Mouse (Mus musculus) left cerebral cortex, adult 9 months (tissue): ENCODE measurements around the gene Nupr1.

Source experiments
- DNase-seq, 2 experiments: peaks; one replicate each; pipeline ENCODE4 v3.0.0; 2022; ENCODE audit warnings: low spot score in 2 of 2

The Nupr1 gene

DNA sequence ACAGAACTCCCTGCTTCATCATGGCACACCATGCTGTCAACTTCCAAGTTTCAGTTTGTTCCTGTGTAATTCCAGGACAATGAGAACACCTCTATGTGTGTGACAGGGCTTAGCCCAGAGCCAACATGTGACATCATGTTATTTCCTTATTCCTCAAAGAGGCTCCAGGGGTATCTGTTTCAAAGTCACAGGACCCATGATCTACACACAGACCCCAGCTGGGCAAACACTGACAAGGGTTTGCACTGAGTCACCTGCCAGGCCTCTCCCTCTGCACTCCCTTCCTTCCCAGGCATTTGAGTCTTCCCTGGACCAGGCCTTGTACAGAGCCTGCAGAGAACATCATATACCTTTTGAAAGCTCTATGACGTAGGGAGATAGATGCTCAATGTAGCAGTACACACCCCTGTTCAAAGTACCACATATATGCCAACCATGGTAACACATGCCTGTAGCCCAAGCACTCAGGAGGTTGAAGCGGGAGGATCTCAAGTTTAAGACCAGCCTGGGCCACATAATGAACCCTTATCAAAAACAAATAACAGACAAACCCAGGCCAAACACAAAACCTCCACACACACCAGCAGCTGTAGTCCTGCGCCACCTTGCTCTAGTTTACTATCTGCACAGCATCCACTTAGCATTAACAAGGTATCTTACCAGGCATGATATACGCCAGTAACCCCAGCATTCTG, at the start of gene Nupr1:
Nupr1 (minus strand) TSS at position 38 of the 695 bp plus-strand sequence.
- DNase-seq = no peak

DNA sequence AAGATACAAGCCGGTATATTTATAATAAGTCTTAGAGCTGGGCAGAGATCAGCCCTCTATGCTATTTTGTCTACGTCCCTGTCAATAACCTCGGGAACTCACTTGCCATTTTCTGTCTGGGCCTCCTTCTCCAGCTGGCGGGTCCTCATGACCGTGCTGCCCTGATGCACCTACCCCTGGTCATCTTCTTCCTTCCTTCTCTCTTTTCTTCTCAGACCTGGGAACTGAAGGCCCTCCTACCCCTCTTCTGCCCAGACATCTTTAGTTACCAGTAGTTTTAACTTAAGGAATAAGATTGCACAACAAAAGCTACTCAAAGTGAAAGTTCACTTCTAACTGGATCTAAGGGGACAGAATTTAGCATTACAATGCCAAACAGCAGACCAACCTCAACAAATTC, 49.0 kb upstream of the Nupr1 start:
- DNase-seq = no peak

DNA sequence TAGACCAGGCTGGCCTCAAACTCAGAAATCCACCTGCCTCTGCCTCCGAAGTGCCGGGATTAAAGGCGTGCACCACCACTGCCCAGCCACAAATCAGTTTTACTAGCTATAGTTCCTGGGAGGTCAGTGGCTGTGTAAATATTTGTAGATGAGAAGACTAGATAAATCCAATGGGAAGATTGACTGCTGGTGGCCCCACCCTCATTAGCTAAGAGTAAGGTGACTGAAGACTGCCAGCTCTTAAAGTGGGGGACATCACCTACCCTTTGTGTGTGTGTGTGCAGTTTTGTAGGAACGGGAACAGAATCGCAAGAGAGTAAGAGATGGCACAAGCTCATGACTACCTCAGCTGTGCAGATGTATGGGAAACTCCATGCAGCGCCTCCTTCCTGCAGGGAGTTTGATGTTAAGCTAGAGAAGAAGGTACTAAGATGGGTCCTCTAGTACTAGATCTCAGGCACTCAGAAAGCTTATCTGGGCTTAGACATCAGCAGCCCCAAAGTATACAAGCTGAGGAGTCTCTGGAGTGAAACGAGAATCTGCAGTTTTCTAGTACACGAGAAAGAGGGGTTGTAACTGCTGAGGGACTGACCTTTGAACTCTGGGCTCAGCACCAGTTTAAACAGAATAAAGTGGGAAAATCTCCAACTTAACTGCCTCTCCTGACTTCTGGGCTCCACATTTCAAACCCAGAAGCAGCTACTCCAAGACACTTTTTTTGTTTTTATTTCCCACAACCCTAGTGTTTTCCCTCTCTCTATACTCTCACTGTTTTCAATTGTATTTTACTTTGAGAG, 48.1 kb upstream of the Nupr1 start:
- DNase-seq = no peak

DNA sequence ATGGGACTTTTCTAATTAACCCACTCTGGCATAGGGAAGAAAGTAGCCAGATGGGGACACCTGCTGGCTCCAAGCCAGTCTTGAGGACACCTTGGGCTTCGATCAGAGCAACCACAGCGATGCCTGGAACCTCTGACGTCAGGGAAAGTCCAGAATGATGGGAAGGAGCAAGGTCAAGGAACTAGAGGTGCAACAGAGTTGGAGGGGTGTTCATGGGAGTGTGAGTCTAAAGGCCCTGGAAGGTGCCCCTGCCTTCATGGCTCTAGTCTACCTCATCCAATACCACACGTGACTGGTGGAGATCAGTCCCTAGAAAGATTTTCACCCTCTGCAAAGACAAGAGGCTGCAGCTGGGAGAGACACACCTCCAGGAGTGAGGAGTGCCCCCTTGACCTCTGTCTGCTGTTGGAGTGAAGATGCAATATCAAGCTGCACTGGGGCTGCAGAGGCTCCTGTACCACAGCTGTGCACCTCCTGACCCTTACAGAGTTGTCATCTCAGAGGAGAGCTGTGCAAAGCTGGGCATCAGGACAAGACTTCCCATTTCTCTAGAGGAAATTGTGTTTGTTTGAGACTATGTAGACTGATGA, 46.1 kb upstream of the Nupr1 start:
- no peak for DNase-seq

DNA sequence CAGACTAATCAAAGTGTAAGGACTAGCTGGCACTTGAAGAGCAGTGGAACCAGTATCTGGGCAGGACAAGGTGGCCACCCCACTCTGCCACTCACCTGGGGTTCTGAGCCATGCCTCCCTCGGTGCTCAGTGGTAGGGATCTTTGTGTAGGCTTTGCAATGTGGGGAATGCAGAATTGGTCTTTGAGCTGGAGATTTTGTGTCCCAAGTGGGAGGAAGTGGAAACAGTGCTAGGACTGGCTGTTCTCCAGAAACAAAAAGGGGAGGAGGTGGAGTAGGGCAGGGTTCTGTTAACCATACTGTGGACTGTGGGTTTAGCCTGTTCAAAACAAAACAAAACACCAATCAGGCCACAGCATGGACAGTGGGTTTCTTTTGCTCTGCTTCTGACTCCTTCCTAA, 45.5 kb upstream of the Nupr1 start, which contains the start of gene Sult1a1:
Sult1a1 (minus strand) TSS at position 226 of the 400 bp plus-strand sequence.
- no peak for DNase-seq

DNA sequence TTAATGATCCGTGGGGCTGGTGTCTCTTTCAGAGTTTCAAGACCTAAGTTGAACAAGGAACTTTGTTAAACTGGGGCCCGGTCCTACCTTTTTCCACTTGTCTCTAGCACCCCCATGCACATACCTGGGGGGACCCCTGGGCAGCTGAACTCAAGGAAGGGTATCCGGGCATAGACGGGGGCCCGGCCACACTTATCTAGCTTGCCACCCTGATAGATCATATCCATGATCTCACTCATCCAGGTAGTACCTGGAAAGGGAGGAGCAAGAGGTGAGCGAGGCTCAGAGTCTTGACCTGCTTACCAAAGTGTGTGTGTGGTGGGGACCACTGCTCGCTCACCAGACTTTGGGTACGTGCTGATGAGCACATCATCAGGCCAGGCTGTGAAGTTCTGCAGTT, 44.4 kb upstream of the Nupr1 start:
- DNase-seq = no peak

DNA sequence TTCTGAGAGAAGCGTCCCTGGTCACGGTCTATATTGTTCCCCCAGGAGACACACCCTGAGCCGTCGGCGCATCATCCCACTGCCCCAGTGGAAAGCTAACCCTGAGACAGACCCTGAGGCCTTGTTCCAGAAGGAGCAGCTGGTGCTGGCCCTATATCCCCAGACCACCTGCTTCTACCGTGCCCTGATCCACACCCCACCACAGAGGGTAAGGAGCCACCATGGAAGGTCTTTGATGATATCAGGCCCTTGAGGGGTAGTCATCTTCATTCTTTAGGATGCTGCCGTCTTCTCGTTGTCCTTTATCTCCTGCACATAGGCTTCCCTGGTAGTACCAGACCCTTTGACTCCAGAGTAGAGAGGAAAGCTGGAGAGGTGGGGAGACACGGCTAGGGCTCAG, 41.5 kb upstream of the Nupr1 start:
- no peak for DNase-seq

DNA sequence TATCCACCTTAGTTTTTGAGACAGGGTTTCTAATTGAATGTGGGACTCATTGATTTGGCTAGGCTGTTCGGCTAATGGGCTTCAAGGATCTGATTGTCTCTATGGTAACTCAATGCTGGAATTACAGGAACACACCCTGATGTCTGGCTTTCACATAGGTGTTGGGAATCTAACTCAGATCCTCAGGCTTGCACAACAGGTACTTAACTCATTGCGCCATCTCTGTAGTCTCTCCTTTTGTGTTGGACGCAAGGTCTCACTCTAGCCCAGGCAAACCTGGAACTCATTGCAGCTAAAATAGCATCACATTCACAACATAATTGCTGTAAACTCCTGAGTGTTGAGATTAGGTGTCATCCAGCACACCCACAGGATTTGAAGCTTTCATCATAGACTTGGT, 39.5 kb upstream of the Nupr1 start:
- DNase-seq = no peak

DNA sequence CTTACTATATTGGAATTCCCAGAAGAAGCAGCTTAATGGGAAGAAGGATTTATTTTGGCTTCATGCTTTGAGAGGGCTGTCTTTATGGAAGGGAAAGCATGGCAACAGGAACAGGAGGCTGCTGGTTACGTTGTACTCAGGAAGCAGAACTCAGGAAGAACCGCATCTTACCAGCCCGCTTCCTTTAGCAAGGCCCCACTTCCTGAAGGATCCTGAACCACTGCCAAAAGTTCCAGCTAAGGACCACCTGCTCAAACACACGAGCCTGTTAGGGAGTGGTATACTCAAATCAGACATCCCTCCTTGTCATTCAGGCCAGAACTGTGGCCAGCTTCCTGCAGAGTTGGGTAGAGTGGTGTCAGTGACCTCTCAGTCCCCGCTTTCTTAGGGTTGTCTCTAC, 37.8 kb upstream of the Nupr1 start:
- DNase-seq = no peak

DNA sequence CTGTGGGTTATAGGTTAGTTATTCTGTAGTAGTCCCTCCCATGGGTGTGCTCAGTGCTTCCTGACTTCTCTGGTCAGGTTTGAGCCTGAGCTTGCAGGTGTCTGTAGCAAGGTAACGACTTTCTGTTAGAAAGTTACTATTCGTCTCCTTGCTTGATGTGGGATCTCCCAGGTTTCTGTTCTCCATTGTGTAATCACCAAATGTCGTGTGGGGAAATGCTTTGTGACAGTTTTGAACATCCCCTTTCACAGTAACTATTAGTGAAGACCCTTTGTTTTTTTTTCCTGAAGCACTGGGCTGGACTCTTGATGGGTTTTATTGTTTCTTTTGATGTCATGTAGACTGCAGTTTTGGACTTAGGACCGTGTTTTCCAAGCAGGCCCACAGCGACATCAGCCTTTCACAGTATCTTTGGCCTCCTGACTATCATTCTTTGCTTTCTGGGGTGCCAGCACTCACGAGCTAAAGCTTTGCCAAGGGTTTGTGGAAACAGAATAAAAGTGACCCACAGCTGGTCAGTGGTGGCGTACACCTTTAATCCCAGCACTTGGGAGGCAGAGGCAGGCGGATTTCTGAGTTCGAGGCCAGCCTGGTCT, 36.9 kb upstream of the Nupr1 start:
- DNase-seq = no peak

DNA sequence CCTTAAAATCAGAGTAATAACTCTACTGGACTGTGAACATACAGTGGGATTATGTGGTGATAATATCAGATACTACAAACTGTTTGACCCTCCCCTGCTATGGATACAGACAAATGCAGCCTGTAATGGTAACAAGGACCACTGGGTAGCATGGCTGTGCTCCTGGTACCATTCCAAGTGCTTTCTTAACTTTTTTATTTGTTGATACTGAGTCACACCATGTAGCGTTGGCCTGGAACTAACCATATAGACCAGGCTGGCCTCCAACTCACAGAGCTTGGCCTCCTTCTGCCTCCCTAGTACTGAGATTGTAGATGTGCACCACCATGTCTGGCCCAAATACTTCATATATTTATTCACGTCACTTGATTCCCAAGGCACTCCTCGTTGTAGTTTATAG, 34.6 kb upstream of the Nupr1 start:
- DNase-seq = no peak

DNA sequence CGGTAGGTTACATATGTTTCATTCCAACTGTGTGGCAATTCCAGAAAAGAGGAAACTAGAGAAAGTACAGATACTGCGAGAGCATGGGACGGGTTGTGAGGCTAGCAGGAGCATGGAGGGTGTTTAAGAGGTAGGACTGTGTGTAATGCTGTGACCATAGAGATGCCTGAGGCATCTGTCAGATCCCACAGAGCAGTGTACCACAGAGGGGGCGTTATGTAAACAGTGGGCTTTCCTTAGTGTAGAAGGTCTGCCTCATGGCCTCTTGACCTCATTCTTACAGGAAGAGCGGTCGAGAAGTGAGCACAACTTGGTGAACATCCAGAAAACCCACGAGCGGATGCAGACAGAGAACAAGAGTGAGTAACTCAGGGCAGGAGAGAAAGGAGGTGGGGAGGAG, 33.0 kb upstream of the Nupr1 start:
- no peak for DNase-seq

DNA sequence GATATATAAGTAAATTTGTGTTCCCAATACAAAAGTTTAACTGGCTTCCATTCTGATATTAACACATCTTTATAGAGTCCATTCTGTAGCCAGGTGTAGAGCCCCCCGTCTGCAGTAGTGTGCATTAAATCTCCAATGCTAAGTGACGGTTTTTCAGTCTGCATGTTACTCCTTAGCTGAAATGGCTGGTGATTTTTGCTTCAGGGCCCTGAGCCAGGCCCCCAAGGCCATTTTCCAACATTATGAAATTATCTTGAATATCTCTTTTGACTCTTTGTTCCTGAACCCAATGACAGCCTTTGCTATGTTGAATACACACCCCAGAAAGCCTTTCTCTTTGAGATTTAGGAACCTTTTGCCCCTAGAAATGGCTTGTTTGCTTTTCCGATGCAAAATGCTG, 29.1 kb upstream of the Nupr1 start:
- no peak for DNase-seq

DNA sequence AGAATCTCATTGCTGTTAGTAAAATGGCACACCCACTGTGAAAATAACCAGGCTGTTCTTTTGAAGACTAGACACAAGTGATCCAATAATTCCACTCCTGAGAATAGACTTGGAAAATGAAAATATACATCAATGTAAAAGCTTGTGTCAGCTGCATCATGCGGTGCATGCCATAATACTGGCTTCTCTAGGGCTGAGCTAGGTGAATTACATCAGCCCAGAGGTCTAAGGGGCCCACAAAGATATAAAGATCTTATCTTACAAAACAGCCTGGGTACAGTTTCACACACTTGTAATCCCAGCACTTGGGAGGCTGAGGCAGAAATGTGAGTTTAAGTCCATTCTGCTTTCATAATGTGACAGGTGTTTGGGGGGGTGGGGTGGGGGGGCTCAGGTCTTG, 26.9 kb upstream of the Nupr1 start:
- DNase-seq = no peak

DNA sequence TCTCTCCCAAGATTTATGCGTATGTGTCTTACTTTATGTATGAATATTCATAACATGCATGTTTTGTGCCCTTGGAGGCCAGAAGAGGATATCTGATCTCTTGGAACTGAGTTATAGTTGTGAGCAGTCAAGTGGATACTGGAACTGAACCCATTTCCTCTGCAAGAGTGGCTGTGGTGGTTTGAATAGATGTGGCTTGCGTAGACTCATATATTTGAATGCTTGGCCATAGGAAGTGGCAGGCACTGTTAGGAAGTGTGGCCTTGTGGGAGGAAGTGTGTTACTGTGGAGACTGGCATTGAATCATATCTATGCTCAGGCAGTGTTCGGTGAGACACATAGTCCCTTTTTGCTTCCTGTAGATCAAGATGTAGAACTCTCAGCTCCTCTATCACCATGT, 25.0 kb upstream of the Nupr1 start:
- DNase-seq = no peak

DNA sequence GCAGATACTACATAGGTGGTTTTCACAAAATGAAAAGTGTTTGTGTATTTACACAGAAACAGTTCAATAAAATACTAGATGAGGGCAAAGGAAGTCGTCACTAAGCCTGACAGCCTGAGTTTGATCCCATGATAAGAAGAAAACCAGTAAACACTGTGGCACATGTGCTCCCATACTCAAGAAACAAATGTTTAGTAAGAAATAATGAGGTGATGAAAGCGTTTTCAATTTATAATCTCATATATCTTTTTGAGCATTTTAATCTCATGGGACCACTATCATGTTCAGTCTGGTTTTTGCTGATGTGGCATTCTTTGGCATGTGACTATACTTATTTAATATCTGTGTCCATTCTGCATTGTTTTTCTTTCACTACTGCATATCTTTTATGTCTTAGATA, 23.3 kb upstream of the Nupr1 start:
- no peak for DNase-seq

DNA sequence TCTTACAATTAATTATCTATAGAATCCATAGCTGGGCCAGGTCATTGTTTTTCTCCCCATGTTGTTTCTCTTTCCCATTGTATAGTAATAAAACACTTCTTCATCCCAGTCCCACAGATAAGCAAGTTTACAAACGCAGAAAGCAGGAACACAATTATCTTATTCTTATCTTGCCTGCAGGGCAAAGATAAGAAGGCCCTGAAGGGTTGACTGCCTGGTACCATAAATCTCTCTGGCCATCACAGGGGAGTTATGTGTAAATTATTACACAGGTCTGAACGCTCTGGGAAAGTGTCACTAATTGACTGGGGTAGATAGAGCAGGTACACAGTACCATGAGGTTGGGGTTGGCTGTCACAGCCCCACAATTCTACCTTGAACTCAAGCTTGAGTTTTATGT, 20.2 kb upstream of the Nupr1 start:
- no peak for DNase-seq

DNA sequence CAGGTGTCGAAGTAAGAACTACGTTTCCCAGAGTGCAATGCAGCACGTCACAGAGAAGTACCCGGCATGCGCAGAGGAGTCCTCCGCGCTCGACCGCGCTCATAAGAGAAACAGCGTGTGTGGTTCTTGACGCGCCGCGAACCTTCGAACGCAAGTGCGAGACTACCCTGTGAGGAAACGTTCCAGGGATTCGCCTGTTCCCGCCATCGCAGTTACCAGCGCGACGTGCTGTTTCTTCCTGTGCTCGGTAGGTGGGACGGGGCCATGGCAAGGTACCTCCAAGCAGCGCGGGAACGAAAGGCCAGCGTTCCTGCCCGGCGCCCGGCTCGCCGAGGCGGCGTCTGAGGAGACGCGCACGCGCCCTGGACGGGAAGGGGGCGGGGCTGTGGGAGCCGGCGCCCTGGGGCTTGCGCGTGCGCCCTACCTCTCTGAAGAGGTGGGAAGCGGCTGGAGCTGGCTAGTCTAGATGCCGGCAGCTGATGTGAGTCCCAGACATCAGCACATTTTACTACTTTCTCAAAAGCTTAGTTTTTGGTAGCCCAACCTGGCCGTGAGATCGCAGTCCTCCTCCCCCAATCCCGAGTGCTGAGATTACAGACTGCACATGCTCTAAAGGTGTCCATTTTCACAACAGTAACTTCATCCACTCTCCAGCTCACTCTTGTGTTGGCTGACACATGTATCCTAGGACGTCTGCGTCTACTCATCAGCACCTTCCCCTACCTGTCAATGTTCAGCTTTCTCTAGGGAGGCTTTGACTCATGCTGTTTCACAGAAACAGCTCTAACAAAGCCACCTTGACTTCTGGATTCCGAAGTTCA, 18.8 kb upstream of the Nupr1 start, which contains the start of gene Sgf29:
Sgf29 (plus strand) TSS at position 79 of the 821 bp plus-strand sequence.
- DNase-seq = peak; percentile 81 to 92

DNA sequence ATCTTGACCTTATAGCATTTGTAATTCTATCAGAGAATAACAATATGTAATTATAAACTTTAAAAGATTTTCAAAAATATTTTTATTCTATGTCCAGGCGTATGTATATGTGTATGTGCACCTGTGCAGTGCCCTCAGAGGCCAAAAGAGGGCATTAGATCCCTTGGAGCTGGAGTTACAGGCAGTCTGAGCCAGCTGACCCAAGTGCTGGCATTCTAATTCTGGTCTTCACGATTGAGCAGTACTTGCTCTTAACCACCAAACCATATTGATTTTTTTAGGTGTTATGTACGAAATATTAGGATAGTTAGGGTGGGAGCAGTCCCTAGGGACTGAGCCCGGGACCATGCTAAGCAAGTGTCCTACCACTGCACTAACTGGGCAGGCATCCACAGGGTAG, 17.8 kb upstream of the Nupr1 start:
- DNase-seq = no peak

DNA sequence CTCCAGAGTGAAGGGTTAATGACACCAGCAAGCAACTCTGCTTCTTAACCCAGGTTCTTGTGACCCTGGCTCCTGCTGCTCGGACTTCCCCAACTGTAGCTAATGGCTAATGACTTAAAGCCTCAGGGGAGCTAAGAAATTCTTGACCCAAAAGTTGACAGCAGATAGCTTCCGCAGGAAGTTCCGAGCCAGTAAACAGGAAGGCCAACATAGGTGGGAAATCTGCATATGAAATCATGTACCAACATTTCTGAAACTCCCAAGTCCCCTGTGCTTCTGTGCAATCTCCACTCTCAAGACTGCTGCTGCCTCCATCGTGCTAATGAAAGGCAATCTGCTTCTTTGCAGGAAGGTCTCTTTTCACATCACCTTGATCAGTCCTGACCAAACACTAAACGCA, 15.0 kb upstream of the Nupr1 start:
- no peak for DNase-seq

DNA sequence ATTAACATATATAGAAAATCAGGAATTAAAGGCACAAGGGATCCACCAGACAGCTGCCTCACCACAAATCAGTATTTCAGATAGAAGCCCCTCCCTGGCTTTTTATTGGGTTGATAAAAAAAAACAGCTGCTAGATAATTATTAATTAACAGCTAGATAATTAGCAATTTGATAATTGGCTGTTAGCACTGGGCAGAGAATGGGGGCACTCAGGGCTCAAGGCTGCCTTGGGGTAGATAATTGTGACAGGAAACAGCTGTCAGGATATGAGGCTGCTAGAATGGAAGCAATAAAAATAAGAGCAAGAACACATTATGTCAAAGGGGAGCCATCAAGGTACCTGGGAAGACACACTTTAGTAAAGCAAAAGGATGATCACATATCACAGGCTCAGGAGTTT, 14.3 kb upstream of the Nupr1 start:
- DNase-seq = no peak

DNA sequence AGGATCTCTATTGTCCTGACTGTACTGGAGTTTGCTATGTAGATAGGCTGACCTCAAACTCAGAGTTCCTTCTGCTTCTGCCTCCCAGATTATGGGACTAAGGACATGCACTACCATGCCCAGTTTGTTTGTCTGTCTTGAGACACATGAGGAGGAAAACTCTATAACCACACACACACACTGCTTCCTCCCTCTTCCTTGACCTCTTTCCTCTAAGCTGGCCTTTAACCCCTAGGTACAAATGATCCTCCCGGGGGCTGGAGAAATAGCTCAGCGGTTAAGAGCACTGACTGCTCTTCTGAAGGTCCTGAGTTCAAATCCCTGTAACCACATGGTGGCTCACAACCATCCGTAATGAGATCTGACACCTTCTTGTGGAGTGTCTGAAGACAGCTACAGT, 13.7 kb upstream of the Nupr1 start:
- no peak for DNase-seq
